Mouse (Mus musculus) midbrain, embryonic 10.5 days (tissue): ENCODE data around the gene Dcps. TPM values are rescaled to one million over a fixed set of nuclear protein-coding genes. Genes with fewer than 3 reads are reported as not detected.

Experiments used
- polyA plus RNA-seq: library from polyadenylated mRNA; unstranded; fragments of >200 nt; fragmentation: Nextera tagmentation; extraction: Ambion mirVana; gene quantifications from 2 replicates; pipeline ENCODE4 v1.2.1, GENCODE M21; 2016

Gene Dcps
- polyA plus RNA-seq, 1 experiment from 2014 or later: 108 TPM

Other genes starting within 250 kb of the Dcps start
- gene St3gal4, start 56.8 kb downstream of the Dcps start, polyA plus RNA-seq: 10.7 and 11.2 TPM in 2 replicates
- gene Srpr, start 24.1 kb upstream of the Dcps start, polyA plus RNA-seq: 85.5 and 87.3 TPM in 2 replicates
- gene Tirap, start 24.2 kb upstream of the Dcps start, polyA plus RNA-seq: 18.5 and 19.6 TPM in 2 replicates
- 54.6 and 57.2 TPM in 2 replicates for gene Foxred1, start 35.0 kb upstream of the Dcps start, polyA plus RNA-seq
- 71.7 and 72.7 TPM in 2 replicates for gene Fam118b, start 91.7 kb upstream of the Dcps start, polyA plus RNA-seq
- 28.6 and 32.2 TPM in 2 replicates for gene Rpusd4, start 91.8 kb upstream of the Dcps start, polyA plus RNA-seq
- gene Cdon, start 245.1 kb upstream of the Dcps start, polyA plus RNA-seq: 10.5 TPM in 2 replicates